Mouse (Mus musculus): Measurements from ENCODE around the gene Gm28539. TPM values are rescaled to one million over a fixed set of nuclear protein-coding genes. Genes with fewer than 3 reads are reported as not detected.
"Not testable (repeated sequence)": the region's sequence is repeated elsewhere in the genome, so short reads cannot be mapped to it uniquely, and the experiment has no call there.

Gm28539 gene
- polyA plus RNA-seq, 1 experiment from 2014 or later, result not detected

GRCm38 (mm10) chr16:19002610-19003389 lies 166.4 kb downstream of the Gm28539 start:
- not testable (repeated sequence) for H3K4me3 ChIP-seq; H3K4me1 ChIP-seq; H3K36me3 ChIP-seq; H3K9me3 ChIP-seq (replicated peaks); H3K27me3 ChIP-seq (ENCODE audit: low read depth, poor library complexity, severe bottlenecking); H3K27ac ChIP-seq (replicated peaks)
- peak; percentile 19 for DNase-seq (ENCODE audit: low spot score)
- 52% methylated on average over 2 of the region's 2 CpGs for WGBS

DNA sequence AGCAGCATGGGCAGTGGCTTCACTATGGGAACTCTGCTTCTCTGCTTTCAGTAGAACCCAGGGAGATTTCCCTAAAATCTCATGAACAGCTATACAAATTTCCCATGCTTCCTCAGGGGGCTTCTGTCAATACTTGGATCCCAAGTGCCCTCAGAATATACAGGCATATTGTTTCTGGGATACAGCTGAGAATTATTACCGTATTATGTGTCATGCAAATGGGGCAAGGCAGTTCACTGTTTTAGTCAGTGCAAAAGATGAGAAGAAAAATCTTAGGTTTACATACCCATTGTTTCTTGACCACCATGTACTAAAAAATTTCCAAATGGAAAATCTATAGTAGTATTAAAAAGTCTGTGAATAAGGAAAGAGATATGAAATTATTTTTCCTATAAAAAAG lies 167.4 kb downstream of the Gm28539 start:
- Histone ChIP-seq H3K9me3 (replicated peaks) (0 out of 2 replicates have a peak, but pooled peaks cover 3% of the 10 kb centered on the region), H3K4me3 (no peak overlapping the region), H3K27ac (replicated peaks) (no peak overlapping the region), H3K27me3 (ENCODE audit: low read depth, poor library complexity, severe bottlenecking) (no peaks in the 10 kb centered on the region), H3K4me1 (no peaks in the 10 kb centered on the region), H3K36me3 (no peaks in the 10 kb centered on the region)
- no peak for DNase-seq (ENCODE audit: low spot score)
- 81% methylated on average over 1 of the region's 1 CpGs for WGBS

GRCm38 (mm10) chr16:19005298-19005697 lies 168.9 kb downstream of the Gm28539 start:
- H3K4me1 ChIP-seq, result no peaks in the 10 kb centered on the region
- H3K9me3 ChIP-seq (replicated peaks), result no peaks in the 10 kb centered on the region
- no peak for DNase-seq (ENCODE audit: low spot score)
- WGBS, result 78% methylated on average over 3 of the region's 3 CpGs
- no peak overlapping the region for H3K27ac ChIP-seq (replicated peaks)
- H3K4me3 ChIP-seq, result no peak overlapping the region
- no peaks in the 10 kb centered on the region for H3K27me3 ChIP-seq (ENCODE audit: low read depth, poor library complexity, severe bottlenecking)
- no peaks in the 10 kb centered on the region for H3K36me3 ChIP-seq

Other genes starting within 250 kb of the Gm28539 start
- 0.97 and 1.7 TPM in 2 replicates for gene Tbx1, start 245.9 kb upstream of the Gm28539 start, polyA plus RNA-seq (2016; fragmentation: Nextera tagmentation; extraction: Ambion mirVana)
- 4.5 and 4.6 TPM in 2 replicates for gene Gp1bb, start 214.2 kb upstream of the Gm28539 start, polyA plus RNA-seq (2016; fragmentation: Nextera tagmentation; extraction: Ambion mirVana)
- 3.7 and 5.8 TPM in 2 replicates for gene Gm49601, start 210.2 kb upstream of the Gm28539 start, polyA plus RNA-seq (2016; fragmentation: Nextera tagmentation; extraction: Ambion mirVana)
- 31.2 and 42.8 TPM in 2 replicates for gene Sept5, start 206.6 kb upstream of the Gm28539 start, polyA plus RNA-seq (2016; fragmentation: Nextera tagmentation; extraction: Ambion mirVana)
- gene Cldn5, start 59.7 kb upstream of the Gm28539 start, polyA plus RNA-seq (2016; fragmentation: Nextera tagmentation; extraction: Ambion mirVana), result 29.5 and 29.9 TPM in 2 replicates
- gene Ufd1, start 24.8 kb upstream of the Gm28539 start, polyA plus RNA-seq (2016; fragmentation: Nextera tagmentation; extraction: Ambion mirVana), result 96.4 and 107 TPM in 2 replicates
- gene Cdc45, start 24.6 kb upstream of the Gm28539 start, polyA plus RNA-seq (2016; fragmentation: Nextera tagmentation; extraction: Ambion mirVana), result 66.8 and 76.4 TPM in 2 replicates
- 25.7 and 26.6 TPM in 2 replicates for gene 2510002D24Rik, start within 50 bp of the Gm28539 start, polyA plus RNA-seq (2016; fragmentation: Nextera tagmentation; extraction: Ambion mirVana)
- 126 and 136 TPM in 2 replicates for gene Mrpl40, start 40.3 kb downstream of the Gm28539 start, polyA plus RNA-seq (2016; fragmentation: Nextera tagmentation; extraction: Ambion mirVana)
- gene Hira, start 40.5 kb downstream of the Gm28539 start, polyA plus RNA-seq (2016; fragmentation: Nextera tagmentation; extraction: Ambion mirVana), result 21.2 and 24.8 TPM in 2 replicates